Mouse (Mus musculus) gonadal fat pad, adult 2 months (tissue): ENCODE results near the gene Sorl1. TPM values are rescaled to one million over a fixed set of nuclear protein-coding genes. Genes with fewer than 3 reads are reported as not detected.

ENCODE experiments used
- DNase-seq: peaks from one replicate; pipeline ENCODE4 v3.0.0-alpha.2; 2012; ENCODE audit warnings: low read depth
- polyA plus RNA-seq: library from polyadenylated mRNA; depleted of rRNA; stranded (reverse); fragments of >200 nt; gene quantifications from 2 replicates; pipeline ENCODE4 v1.2.3, GENCODE M21; 2012; rRNA removed

Sorl1 gene
- polyA plus RNA-seq = 29.0 and 31.1 TPM in 2 replicates

DNA sequence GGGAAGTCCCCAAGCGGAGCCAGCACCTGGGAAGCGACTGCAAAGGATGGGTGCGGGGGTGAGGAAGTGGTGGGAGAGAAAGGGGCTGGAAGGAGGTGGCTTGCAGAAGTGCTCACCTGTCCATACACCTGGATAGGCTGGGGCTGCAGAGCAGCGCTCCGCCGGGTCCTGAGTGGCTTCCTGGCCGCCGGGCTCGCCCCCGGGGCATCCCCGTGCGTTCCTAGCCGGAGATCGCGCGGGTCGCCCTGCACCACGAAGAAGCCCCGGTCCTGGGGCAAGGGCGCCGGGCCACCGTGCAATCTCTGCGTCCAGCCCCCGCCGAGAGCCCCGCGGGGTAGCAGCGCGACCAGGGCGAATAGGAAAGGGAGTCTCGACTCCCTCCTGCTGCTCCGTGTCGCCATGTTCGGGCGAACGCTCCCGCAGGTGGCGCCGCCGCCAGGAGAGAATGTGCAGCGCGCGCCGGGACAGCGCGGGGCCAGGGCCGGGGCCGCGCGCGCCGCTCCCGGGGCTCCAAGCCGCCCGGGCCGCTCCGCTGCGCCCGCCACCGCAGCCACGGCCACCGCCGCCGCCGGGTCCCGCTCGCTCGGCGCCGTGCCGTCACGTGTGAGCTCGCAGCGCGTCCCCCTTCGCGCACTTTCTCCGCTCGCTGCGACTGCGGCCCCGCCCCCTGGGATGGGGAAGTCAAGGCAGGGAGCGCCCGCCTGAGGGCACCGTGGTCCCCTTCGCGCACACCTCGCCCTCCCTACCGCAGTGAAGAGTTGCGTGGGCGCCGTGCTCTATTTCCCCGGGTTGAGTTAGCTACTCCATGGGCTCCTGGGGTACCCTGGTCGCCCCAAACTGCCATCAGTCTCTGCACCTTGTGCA is at the start of gene Sorl1:
Sorl1 (minus strand) TSS at position 585 of the 864 bp plus-strand sequence.
- no peak for DNase-seq

DNA sequence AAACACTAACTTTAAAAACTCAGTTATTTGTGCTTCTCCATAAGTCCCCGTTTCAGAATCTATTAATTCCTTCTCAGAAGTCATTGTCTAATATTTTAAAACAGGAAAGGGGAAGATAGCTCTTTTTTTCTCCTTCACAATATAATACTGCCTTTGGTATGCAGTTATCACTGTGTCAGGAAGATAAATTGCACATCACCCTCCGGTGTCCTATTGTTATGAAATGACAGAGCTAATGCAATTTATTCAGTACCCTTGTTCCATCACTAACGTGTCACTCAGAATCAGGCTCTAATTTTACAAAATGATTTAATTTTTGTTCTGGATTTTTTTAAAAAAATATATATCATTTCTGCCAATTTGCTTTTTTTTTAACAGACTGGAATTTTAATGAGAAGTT is 49.7 kb upstream of the Sorl1 start:
- no peak for DNase-seq

DNA sequence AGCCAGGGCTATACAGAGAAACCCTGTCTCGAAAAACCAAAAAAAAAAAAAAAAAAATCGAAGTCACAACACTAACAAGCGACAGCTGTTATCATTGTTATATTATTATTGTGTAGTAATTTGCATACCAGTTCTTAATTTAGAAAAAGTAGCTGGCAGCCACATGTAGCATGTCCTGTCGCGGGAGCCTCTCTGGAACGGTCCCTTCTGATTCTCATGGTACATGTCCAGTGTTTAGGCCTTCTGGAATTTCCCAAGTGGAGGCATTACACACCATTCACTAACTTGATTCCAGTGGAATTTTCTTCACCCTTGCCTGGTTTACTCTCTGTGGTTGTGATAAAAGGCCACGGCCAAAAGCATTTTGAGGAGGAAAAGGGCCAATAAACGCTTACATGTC is 45.4 kb upstream of the Sorl1 start:
- no peak for DNase-seq

DNA sequence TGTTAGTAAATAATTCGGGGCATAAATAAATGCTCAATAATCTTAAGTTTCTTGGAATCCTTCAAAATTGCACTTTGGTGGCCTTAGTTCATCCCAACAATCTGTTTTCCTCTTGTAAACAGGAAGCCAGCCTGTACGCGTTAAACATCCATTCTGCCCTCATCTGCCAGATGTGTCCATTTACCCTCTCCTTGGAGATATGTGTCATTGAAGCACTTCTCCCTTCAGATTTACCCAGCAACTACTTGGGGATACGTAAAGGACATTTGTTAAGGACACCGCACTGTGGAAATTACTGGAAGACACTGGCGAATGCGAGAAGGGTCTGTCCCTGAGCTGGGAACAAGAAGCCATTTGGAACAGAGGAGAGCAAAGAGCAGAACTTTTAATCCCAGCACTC is 44.9 kb upstream of the Sorl1 start:
- DNase-seq = no peak

DNA sequence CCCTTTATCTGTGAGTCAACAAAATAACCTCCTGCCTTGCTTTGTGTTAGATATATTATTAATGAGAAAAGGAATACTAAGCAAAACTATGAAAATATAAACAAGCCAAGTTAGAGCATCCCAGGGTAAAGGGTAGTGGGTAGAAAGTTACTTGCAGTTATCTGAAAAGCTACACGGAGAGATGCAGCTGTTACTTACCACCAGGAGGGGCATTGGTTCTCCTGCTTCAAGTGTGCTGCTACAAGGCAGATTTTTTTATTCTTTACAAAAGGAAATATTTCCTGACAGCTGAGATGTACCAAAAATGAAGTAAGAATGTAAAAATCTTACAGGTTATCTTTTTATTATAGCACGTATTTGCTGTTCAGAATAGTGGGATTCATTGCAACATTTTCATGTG is 40.8 kb upstream of the Sorl1 start:
- DNase-seq = no peak

DNA sequence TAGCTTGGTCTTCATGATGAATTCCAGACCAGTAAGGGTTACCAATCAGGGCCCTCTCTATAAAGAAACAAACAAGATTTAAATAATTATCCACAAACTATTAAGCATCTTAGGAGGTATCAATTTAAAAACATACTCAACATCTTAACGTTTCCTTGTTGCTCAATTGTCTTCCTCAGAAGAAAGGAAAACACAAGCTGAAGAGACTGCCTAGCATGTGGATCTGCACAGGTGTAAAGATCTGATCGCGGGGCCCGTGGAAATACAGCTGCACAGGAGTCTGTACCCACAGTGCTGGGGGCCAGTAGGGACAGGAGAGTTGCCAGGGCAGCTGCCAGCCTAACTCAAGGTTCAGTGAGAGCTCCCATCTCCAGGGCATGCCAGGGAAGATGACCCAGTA is 38.9 kb upstream of the Sorl1 start:
- DNase-seq = no peak

DNA sequence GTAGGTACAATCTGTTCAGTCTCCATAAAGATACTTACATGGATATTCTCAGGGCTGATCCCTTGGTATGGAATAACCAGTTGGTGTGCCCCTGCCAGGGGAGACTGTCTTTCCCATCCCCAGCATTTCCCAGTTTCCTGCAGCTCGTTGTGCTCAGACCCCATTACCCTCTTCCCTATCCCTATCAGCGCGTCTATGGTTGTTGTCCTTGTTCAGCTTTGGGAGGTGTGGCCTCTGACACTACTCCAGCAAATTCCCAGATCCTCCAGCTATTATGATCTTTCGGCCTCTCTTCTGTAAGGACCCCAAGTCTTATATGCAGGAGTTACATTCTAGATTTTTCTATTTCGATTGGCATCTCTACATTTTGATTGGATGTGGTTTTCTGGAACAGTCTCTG is 35.3 kb upstream of the Sorl1 start:
- no peak for DNase-seq

DNA sequence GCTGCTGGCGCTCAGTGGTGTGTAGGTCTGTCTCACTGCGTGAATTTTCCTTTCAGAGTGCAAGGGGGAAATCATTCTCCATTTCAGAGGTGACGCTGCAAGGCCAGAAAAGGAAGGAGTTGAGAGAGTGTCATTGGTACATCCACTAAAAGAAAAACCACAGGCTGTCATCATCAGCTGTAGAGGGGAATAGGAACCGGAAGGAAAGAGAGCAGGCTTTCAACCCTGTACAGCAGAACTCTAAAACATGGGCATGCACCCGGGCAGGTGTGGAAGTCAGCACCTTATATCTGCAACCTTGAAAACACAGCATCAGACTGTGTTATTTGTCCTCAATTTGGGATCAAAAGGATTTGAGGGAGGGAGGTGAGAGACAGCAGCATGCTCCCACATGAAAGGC is 34.6 kb upstream of the Sorl1 start:
- no peak for DNase-seq

DNA sequence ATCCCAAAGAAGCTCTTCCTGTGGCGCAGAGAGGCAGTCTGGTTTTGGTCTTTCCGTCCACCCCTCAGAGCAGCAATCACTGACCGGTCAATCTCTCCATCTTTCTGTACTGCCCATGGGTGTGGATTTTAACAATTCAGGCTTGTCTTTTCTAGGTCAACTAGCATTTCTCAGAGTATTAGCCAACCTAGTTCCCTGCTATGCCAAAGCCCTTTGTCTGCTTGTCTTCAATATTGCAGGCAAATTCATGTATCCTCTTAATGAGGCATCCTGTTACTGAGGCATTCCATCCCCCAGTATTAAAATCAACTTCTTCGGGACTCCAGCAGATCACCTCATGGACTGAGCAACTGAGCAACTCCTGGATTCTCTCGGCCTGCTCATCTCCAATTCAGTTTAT is 33.9 kb upstream of the Sorl1 start:
- no peak for DNase-seq

DNA sequence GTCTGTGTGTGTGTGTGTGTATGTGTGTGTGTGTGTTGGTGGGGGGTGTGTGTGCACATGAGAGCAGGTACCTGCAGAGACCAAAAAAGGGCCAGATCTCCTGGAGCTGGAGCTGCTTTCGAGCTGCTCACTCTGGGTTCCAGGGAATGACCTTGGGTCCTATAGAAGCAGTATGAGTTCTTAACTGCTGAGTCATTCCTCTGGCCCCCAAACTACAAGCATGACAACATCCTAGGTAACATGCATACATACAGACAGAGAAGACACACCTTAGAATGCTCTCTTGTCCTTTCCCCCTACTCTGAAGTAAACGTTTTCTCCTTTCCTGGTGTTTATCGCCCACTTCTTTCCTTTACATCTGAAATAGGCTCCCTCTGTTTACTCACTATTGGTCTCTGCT is 32.5 kb upstream of the Sorl1 start:
- no peak for DNase-seq

DNA sequence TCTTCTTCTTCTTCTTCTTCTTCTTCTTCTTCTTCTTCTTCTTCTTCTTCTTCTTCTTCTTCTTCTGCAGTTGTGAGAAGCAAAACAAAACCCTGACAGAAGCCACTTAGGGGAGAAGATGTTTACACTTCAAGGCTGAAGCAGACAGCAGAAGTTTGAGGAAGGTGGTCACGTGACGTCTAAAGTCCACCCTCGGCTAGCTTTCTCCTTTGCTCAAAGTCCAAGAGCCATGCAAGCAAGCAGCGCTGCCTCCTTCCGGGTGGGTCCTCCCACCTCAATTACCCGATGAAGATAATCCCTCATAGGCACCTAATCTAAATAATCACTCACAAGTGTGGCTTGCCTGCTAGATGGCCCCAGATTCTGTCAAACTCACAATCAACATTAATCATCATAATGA is 30.6 kb upstream of the Sorl1 start:
- DNase-seq = no peak

DNA sequence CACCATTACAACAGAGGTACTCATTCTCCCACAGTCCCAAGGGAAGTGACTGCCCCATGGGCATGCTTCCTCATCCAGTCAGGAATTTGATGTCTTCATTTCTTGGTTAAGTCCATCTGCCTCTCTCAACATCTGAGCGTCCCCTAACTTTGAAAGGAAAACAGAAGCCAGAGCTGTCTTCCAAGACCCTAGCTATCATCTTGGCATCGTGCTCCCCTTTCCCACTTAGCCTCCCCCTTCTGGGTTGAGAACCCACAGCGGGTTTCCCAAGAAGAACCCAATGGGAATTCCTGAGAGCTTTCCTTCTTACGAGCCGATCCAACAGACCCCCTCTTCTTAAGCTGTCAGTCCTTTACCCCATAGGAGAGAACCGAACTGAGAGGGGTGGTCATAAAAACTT is 24.7 kb upstream of the Sorl1 start:
- no peak for DNase-seq

DNA sequence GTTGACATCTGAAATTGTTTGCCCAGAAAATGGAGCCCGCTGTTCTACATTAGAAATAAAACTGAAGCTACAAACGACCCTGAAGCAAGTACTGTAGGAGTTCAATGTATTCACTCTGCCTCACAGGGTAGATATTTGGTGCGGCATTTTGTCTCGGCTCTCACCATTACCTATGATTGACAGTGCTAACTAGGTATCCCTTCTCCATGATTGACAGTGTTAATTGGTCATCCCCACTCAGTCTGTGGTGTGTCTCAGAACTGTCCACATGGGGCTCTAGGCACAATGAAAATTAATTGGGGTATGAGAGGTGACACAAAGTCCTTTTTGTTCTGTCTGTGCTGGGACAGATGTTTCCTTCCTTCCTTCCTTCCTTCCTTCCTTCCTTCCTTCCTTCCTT is 23.9 kb upstream of the Sorl1 start:
- no peak for DNase-seq

DNA sequence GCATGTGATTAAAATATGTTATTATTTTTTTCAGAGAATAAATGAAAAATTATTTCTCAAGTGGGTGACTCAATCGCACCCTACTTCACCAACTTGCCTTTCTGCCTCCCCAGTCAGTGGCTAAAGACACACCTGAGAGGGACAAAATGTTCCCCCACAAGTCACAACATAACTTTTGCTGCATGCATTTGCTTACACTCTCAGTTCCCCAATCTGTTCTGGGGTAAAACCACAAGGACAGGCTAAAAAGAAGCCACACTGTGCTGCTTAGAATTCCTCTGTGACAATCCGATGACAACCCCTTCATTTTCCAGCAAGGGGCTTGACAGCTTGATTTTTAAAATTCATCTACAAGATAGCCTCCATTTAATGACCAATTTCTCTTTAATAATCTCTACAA is 22.4 kb upstream of the Sorl1 start:
- DNase-seq = no peak

DNA sequence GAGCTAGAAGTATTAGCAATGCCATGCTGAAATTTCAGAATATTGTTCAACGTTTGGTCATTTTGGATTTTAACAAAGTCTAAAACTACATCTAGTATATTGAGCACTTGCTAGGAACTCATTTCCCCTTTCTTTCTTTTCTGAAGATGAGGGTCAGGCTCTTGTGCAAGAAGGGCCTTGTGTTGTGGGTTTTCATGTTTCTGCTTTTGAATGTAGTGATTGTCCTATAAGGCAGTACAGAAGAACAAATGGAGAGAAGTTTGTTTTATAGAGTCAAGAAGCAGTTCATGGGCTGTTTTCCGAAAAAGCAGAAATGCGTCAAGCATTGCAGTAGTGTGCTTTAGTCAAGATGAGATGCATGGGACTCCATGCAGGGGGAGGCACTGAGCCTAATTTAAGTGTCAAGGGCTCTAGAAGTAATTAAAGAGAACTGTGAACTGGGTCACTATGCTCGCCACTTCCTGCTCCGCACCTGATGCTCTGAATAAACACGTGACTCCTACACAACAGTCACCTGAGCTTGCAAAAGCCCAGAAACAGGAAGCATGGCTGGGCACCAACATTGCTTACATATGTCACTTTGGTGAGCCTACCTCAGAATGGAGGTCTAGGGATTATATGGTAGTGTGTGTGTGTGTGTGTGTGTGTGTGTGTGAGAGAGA is 17.6 kb upstream of the Sorl1 start:
- no peak for DNase-seq

DNA sequence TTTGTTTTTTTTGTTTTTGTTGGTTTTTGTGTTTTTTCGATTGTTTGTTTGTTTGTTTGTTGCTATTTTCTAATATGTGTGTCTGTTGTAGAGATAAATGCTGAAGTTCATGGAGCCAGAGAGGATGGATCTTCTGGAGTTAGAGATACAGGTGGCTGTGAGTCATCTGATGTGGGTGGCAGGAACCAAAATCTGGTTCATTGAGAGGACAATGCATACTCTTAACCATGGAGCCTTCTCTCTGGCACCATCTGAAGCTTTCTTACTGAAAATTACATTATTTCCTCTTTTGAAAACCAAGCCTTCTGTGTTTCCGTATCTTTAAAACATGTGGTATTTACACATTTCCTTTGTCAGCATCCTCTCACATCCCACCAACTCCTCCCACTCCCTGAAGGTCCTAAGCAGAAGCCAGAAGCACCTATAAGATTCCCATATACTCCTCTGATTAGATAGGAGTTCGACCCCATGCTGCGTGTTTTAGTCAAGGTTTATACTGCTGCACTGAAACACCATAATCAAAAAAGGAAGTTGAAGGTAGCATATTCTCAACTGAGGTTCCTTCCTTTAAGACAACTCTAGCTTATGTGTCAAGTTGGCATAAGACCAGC is 14.3 kb upstream of the Sorl1 start:
- DNase-seq = no peak

DNA sequence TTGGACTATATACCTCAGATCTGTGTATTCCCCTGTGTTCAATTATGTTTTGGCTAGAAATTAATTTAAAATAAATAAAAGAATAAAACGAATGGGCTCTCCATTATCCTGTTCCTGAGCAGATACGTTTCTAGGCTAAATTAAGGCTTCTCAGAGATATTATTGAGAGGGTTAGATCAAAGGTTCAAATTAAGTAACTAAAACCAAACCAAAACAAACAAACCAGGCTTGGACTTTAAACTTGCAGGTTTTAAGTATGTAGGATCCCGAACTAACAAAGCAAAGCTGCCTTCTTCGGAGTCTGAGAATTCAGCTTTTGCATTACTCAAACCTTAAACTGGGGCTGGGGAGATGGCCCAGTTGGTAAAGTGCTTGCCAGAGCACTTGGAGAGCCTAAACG is 13.5 kb upstream of the Sorl1 start:
- no peak for DNase-seq

DNA sequence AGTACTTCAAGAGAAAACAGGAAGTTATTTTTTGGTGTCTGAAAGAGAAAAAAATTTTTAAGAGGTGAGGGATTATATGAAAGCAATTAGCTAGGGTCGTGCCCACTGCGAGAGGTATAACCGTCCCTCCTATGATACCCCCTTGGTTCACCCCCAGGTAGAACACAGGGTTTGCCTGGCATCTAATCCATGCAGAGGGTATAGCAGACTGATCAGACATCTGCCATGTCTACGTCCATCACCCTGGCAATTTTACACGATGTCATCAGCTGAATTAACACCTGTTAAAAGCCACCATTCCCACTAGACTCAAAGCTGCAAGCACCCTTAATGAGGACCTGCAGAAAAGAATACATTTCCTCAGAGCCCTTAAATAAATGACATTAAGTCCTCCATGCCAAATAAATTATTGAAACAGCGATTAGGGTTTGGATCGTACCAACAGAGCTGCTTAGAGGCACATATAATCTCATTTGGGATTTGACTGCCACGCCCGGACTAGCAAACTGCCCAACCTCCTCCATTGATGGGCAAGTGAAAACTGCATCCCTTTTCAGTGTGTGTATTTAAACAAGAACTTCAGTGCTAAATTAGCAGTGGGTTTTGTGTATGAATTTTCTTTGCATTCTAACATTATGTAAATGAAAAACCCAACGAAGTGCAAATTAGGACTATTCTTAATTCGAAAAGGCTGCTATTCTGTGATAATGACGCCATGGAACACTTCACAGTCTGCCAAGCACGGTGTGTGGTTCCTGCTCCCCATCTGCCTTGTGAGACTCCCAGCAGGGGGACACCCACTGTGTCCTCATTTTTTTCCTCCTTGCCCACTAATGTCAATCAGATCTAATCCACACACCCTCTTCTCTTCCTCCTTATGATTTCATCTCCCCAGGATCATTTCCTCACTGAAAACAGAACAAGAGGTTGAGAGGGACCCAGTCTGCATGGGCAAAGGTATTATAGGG is 7.0 kb upstream of the Sorl1 start:
- DNase-seq = no peak

DNA sequence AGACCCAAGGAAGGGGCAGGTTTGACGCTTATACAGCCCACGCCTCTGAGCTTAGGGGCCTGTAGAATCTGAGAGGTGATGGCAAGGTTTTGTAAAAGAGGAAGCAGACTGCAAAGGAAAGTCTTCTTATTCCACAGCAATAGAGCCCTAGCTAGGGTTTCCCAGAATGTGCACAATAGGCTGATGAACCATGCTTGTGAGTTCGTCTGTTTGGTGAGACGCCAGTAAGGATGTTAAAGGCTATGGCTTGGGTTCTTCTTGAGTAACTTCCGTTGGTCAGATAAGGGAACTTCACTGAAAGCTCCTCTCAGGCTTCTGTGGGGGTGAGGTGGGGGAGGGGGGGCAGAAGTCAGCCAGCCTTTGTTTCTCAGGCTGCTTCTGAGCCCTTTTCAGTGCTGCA is 3.9 kb upstream of the Sorl1 start:
- no peak for DNase-seq

DNA sequence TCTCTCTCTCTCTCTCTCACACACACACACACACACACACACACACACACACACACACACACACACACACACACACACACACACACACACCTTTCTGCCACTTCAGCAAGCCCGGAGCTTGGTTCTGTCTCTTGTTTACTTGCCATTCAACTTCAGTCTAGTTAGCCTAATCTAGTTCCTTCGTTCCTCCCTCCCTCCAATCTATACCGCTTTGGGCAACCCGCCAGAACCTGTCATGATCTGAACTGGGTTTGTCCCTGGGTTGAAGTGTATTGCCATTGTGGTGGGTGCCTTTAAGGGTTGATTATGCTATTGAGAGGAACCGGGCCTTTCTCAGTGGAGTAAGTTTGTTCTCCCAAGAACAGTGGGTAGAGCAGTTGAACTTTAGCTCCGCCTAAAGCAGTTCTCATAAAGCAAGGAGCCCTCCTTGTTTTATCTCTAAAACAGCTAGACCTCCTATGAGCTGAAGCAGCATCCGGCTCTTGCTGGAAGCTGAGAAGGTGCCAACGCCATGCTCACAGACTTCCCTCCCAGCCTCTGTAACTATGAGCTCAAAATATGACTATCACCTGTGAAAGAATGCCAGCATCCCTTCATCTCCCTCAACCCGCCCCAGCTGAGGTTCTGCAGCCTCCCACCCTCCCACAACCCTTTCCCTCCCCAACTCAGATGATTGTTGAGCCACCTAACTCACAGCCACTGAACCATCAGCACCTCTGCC is 1.3 kb upstream of the Sorl1 start:
- no peak for DNase-seq

DNA sequence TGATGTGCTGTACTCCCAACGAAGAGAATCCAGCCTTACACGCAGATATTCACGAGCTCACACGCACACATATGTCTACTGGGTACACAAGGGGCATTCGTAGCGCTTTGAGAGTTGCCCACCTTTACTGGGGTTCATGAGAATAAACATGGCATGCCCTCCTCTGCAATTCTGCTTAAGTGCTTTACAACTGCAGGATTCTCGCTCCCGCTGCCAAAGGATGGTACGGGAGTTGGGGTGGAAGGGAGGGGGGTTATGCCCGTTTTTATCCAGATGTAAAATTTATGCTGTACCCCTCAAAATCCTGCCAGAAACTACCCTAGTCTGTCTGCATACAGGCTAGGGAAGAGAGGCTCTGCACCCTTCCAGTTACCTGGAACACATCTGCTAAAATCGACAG is 893 bp downstream of the Sorl1 start:
- DNase-seq = no peak
